Mouse (Mus musculus) left cerebral cortex, postnatal 14 days (tissue): Measurements from ENCODE around the gene Nudt7. TPM values are rescaled to one million over a fixed set of nuclear protein-coding genes. Genes with fewer than 3 reads are reported as not detected.

Experiments
- DNase-seq, 2 experiments: peaks; one replicate each; pipeline ENCODE4 v3.0.0; 2021 to 2022; ENCODE audit warnings: low spot score in 2 of 2, mixed read lengths in 1 of 2
- intact Hi-C: fragments of 180-260 bp; cut with DNase I; formaldehyde crosslinking; loops from one replicate; pipeline ENCODE4 v1.15.1; 2025
- long read RNA-seq, 2 experiments: library from polyadenylated mRNA; stranded (forward); transcript quantifications; one replicate each; pipeline ENCODE4 v2.0.0; 2021
- total RNA-seq, 2 experiments: library from RNA; stranded (reverse); gene quantifications; 2 replicates each; pipeline ENCODE4 v1.2.3; 2021

Gene Nudt7
- 1 to 10 TPM; 4.1 to 4.4 TPM for total RNA-seq
- long read RNA-seq, experiment 1, partial matches to known transcripts: 0 of 1 reads
- long read RNA-seq, experiment 1, other reads (novel, unspliced or antisense): 0 of 1 reads
- long read RNA-seq, experiment 2, partial matches to known transcripts: 0 of 3 reads
- long read RNA-seq, experiment 2, other reads (novel, unspliced or antisense): 0 of 3 reads

DNA sequence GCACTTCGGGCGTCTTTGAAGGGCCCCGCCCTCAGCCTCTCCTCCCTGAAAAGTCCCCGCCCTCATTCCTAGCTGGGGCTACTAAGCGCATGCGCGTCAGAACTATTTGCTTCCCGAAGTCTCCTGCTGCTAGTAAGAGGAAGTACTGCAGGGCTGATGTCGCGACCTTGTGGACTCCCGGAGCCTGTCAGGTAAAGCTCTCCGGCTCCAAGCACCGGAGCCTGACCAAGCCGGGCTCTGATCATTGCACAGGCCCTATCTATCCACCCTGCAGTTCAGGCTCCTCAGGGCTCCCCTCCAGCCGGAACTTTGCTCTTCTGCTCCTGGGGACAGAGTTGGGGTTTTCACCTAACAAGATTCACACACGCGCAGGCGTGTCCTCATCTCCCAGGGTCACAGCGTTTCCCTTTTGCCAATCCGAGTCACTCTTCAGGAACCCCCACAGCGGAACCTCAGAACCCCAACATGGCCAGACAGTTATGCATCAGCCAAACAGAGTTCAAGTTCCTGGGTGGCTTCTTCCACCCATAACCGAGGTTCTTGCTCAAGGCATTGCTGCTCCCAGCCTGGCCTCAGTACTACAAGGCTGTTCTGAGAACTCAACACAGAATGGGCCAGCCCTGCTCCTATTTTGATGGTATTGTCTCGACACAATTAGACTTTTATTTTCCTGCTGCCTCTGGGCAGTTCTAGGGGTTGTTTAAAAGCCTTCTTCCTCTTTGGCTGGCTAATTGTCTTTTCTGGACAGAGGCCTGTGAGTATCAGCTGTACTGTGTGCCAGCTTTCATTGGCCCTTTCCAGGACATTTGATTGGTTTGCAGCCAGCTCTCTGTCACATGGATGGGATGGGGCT is at the start of gene Nudt7:
Gene Nudt7, plus strand, starts transcription at position 48 of the 853 bp plus-strand sequence.
- DNase-seq: peak; percentile 57 to 83
- intact Hi-C loops: no loop called here

DNA sequence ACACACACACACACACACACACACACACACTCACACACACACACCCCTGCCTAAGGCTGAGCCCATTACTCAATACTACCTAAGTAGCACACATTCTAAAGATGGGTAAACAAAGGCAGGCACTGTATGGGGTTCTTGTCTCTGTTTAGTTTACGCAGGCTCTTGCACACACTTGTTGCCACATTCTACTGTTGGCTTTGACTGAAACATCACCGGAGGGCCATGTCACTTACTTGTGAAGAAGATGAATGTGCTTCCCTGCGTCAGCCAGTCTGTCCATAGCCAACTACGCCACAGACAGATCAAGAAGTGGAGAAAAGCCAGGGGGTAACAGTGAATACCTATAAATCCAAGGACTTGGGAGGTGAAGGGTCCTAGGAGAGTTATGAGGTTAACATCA is 45.4 kb upstream of the Nudt7 start:
- DNase-seq: no peak
- intact Hi-C loops: no loop called here

DNA sequence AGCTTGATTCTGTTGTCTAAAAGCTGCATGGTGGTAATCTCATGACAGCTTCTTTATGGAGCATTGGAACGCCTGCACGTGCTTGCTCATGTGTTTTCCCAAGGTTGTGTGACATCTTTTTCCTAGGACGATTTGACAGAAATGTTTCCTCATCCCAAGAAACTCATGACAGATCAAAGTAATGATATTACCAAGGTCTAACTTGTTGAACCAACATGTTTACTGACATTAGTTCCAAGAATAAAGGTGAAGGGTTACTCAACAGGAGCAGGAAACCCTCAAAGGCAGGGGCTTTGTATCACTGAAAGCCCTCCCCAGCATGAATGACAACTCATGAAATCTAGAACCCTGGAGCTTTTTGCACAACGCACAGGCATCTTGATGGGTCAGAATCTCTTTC is 42.6 kb upstream of the Nudt7 start:
- intact Hi-C loops: no loop called here
- DNase-seq: no peak

DNA sequence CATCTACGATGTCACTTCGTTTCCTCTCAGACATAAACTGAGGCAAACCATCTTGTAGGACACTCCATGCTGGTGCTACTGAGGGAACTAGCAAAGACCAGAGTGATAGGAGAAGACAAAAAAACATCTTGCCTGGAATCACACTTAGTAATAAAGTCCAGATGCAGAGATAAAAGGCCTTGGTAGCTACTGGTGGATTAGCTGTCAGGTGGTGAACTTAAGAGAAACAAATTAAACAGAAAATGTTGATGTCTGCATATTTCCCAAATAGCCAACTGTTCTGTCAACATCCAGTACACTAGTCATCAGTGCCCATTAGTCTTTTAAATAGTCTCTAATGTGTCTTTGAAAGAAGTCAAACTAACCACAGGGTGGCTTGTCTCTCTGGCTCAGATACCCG is 40.0 kb upstream of the Nudt7 start:
- intact Hi-C loops: no loop called here

DNA sequence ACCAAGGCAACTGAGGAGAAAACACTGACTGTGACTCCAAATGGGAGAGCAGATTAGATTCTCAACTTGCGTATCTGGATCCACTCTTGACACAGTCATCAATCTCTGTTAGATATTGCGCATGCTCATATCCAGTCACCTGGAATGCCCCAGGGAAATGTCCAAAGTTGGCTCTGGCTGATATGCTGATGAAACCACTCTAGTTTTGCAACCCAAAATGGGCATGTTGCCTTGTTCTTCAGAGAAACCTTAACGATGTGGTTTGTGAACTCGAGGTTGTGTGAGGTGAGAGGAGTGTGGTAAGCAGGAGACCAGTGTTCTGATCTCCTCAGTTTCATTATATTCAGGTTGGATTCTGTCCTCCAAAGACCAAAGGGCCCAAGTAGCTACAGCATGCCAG is 38.8 kb upstream of the Nudt7 start:
- intact Hi-C loops: no loop called here

More for the DNA sequence above, 40.0 kb upstream of the Nudt7 start:
- no peak for DNase-seq

DNA sequence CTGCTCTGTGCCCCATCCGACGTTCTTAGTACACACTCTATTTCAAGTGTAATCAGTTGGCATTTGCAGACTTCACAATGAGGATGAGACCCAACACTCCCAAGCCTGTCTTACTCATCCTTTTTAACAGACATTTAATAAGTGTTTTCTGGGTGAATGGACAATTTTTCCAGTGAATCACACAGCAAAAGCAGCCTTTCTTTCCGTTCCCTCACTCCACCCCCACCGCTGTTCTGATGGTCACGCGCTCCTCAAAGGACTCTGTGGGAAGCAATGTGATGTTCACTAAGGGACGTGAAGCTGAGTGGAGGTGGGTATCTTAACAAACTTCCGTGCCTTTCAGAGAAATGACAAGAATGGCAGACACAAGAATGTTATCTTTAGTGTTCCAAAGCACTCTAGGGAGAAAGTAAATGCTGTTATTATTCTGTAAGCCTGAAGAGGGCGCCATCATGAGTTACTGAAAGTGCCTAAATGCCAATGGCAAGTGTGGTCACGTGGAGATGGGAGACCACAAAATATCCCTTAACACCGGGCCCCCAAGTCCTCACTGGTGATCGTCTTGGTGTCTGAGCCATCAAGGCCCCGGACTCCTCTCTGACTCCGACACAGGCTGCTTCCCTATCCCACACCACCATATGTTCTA is 32.7 kb upstream of the Nudt7 start:
- intact Hi-C loops: no loop called here
- no peak for DNase-seq

More for the DNA sequence above, 38.8 kb upstream of the Nudt7 start:
- no peak for DNase-seq

DNA sequence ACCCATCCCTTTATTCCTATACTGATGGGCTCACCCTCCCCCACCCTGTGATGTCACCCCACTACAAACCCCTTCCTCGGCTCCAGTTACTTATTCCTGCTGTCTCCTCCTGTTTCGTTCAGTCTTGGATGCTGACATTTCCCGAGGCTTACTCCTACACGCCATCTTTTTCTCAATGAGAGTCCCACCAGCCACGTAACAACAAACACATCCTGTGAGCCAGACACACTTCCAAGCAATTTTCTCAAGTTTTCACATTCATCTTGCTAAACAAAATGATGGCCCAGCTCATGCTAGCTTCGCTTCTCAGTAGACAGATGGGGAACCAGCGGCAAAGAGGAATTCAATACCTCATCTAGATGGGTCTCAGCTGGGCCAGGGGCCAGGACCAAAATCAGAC is 30.0 kb upstream of the Nudt7 start:
- intact Hi-C loops: no loop called here
- DNase-seq: peak; percentile 14 to 54

DNA sequence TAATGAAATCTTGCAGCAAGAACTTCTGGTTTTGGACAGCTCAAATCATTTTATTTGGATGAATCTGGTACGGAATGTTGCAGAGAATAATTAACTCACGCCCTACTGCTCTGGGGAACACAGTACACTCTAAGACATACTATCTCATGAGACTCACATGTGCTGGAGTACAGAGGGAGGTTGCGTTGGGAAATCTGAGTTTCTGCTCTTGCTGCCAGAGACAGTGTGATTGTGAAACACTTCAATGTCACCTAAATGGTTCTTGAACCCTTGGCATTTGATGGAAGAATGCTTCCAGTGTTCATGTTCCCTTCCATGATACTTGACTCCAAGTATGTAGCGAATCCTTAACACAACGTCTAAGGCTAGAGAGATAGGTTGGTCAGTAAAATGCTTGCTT is 27.4 kb upstream of the Nudt7 start:
- intact Hi-C loops: no loop called here
- no peak for DNase-seq

DNA sequence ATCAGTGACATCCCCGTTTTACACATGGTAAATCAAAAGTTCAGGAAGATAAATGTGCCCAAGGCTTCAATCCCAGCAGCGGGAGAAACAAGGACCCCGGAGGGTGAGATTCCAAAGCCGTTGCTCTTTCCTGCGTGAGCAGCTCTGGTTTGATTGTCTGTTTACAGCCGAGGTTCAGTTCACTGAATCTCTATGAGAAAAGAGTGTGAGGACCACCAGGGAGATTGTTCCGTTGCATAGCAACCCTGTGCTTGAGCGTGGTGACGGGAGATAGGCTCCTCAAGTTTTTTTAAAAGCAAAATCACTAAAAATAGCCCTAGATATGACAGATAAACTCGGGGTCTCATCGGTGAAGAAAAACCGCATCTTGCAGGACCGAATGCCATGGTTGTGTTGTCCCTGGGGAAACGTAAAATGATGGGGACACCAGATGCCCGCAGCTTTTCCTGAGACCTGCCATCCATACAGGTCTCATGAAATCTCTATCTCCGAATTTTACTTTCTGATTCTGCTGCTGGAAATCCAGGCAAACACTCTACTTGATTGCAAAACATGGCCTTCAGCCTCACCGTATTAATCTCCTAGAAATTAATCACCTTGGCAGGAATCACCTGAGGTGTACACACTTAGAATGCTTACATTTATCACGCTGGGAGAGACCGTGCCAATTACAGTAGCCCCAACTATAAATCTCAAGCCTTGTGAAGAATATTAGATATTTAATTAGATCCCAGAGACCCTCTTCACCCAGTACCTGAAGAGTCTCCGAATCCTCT is 23.8 kb upstream of the Nudt7 start:
- no peak for DNase-seq
- intact Hi-C loops: no loop called here

DNA sequence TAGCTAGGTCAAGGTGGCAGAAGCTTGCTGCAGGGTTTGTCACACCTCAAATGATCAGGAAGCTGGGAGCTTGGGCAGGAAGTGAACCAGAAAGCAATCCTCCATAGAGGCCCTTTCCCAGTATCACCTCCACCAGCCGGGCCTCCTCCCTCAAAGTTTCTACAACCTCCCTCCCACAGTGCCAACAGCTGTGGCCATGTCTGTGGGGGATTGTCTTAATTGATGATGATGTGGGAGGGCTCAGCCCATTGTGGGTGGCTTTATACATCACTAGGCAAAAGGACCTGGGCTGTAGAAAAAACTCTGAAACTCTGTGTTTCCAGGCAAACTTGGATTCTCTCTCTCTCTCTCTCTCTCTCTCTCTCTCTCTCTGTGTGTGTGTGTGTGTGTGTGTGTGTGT is 18.3 kb upstream of the Nudt7 start:
- intact Hi-C loops: no loop called here
- no peak for DNase-seq

DNA sequence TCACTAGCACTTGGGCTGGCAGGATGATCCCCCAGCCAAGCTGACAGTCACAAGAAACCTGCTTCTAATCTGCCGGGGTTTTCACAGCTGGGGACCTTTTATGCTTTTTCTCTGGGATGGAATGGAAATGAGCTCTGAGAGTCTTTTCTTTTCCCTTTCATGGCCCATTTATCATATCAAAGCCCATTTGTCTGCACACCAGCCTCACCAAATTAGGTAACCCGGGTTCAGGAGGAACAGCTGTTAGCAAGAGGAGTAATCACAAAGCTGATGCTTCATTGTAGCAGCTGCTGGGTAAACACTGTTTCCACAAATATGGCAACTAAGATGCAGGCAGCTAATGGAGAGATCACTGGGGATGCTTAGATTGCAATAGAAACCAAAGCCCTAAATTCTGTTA is 17.3 kb upstream of the Nudt7 start:
- DNase-seq: no peak
- intact Hi-C loops: no loop called here

DNA sequence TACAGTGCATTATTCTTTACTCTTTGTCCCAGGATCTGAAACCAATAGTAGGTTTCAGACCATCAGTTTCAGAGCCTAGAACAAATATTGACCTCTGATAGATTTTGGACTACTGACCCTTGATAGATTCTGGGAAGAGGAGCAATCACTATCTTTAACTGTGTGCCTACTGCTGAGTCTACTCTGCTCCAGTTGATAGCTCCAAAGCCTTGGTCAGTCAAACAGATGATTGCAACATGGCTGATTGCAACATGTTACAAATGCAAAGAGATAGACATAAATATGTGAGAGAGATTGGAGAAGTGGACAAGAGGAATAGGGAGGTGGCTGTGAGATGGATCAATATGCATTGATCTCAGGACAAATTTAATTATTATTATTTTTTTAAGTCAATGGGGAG is 15.9 kb upstream of the Nudt7 start:
- intact Hi-C loops: no loop called here

DNA sequence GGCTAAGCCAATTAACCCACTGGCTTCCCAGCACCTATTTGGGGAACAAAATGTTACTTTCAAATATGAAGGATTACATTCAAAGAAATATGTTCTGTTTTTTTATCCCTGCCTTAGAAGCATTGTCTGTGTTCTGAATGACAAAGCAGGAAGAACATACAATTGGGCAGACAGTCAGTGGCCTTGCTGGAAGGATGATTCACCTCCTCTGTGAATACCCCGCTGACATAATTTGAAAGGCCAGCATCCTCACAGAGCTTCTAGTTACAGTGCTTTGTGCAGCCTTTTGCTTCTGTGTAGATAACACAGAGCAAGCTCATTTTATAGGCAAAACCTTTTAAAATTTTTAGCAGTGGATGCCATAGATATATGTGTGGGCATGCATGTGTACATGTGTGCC is 11.6 kb upstream of the Nudt7 start:
- intact Hi-C loops: no loop called here
- no peak for DNase-seq

More for the DNA sequence above, 15.9 kb upstream of the Nudt7 start:
- DNase-seq: no peak

DNA sequence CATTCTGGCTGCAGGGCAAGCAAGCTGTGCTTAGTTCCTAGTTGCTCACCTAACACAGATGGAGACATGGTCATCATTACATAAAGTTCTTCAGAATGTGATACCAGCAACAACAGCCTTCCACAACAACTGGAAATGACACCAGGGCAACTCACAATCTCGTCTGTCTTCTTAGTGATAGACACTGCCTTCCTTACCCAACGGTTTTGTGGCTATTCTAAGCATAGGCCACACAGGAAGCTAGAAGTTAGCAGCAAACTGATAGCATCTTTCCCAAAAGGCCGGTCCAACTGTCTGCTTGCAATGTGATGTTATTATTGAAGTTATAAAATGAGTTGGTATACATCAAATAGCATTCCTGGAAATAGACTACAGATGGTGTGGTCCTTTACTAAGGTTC is 9.7 kb upstream of the Nudt7 start:
- intact Hi-C loops: no loop called here
- no peak for DNase-seq

DNA sequence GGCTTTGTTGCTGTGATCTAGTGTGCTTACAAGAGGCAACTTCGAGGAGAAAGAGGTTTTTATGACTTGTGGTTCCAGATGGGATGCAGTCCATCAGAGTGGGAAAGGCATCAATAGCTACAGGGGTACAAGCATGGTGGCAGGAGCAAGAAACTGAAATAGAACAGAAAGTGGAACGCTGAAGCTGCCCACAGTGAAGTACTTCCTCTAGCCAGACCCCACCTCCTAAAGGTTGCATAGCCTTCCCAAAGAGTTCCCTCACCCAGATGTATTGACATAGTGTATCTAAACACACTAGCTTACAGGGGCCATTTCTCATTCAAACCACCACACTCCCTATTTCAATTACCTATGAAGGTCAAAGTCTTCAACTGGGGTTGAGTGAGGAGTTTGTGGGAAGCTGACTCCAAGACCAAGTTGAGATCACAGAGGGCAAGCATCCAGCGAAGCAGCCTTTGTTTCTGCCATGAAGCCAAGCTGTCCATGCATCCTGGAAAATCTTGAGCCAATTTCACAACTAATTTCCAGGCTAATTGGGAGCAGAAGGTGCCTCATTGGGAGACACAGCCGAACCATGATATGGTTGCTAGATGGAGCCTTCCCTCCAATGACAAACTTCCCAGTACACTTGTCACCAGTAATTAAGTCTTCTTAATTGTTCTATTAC is 9.1 kb upstream of the Nudt7 start:
- intact Hi-C loops: no loop called here
- DNase-seq: no peak

DNA sequence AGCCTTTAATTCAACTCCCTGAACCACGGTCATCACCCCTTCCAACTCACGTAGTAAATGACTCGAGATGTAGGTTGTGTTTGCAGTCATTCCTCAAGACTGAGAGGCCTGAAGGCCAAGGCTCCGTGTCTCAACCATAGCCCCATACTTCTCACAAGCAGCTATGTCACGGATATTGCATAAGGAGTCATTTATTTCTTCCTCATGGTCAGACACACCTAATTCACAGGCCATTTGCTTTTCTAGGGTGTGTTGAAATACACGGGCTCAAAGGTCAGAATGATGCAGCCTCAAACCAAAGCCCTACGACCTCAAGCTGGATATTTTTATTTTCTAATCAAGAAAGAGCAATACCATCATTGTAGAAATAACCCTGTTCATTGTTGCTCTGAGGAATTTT is 2.5 kb upstream of the Nudt7 start:
- intact Hi-C loops: no loop called here
- no peak for DNase-seq

DNA sequence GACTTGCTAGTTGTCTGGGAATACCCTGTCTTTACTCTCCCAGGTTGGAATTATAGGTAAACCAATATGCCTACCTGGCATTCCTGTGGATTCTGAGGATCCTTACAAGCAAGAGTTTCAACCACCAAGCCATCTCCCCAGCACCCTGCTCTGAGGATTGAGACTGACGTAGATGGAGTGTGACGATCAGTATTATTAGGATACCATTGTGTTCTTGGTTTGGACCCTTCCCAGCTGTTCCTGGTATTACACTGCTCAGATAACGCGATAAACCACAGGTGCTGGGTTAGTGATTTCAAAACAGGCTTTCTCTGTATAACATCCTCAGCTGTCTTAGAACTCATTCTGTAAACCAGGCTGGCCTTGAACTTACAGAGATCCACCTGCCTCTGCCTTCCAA is 1.9 kb upstream of the Nudt7 start:
- intact Hi-C loops: no loop called here
- no peak for DNase-seq

DNA sequence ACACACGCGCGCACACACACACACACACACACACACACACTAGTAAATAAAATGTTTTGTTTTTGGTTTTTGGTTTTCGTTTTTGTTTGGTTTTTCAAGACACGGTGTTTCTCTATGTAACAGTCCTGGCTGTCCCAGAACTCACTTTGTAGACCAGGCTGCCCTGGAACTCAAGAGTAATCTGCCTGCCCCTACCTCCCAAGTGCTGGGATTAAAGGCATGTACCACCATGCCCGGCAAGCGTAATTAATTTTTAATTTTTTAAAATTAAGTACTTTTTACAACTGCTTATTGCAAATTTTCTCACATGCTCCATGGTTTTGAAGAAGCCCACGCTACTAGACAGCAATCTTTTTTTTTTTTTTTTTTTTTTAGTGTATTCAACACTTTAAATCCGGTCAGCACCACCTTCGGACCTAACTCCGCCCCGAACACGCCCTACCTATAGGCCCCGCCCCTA is 277 bp upstream of the Nudt7 start:
- no peak for DNase-seq
- intact Hi-C loops: no loop called here

DNA sequence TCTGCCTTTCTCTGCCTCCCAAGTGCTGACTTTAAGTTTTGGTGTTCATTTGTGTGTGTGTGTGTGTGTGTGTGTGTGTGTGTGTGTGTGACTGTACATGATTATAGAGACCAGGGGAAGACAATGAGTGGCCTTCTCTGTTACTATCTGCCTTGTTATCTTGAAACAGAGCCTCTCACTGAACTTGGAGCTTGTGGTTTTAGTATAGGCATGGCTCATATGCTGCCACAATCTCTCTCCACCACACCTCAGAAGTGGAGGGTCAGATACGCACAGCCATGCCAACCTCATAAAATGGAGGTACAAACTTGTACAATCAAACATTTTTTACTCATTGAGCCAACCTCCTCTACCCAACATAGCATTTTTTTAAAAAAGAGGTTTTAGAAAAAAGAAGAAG is 3.4 kb downstream of the Nudt7 start:
- intact Hi-C loops: no loop called here
- DNase-seq: no peak
